Mouse (Mus musculus) layer of hippocampus, postnatal 10 days (tissue): Measurements from ENCODE around the gene Setd3. TPM values are rescaled to one million over a fixed set of nuclear protein-coding genes. Genes with fewer than 3 reads are reported as not detected.

ENCODE experiments used
- DNase-seq, 2 experiments: peaks; one replicate each; pipeline ENCODE4 v3.0.0; 2021; ENCODE audit warnings: low spot score in 2 of 2
- total RNA-seq, 2 experiments: library from RNA; stranded (reverse); gene quantifications; 2 replicates each; pipeline ENCODE4 v1.2.3; 2021

Setd3 gene
- total RNA-seq, 2 experiments from 2014 or later: 113 to 119 TPM

- no peak for DNase-seq
These were observed 25.9 kb upstream of the Setd3 start for GRCm38 (mm10) chr12:108204978-108205377.

GRCm38 (mm10) chr12:108203895-108204294, 24.8 kb upstream of the Setd3 start:
- no peak for DNase-seq

GRCm38 (mm10) chr12:108200094-108200493, 21.0 kb upstream of the Setd3 start:
- no peak for DNase-seq

GRCm38 (mm10) chr12:108198447-108198846, 19.3 kb upstream of the Setd3 start:
- DNase-seq: no peak

GRCm38 (mm10) chr12:108195761-108196160, 16.6 kb upstream of the Setd3 start:
- DNase-seq: no peak

- DNase-seq: no peak
These were observed 14.8 kb upstream of the Setd3 start for GRCm38 (mm10) chr12:108193878-108194277.

- peak in 1 of 2 experiments; percentile 35 for DNase-seq
These were observed 8.5 kb upstream of the Setd3 start for GRCm38 (mm10) chr12:108187541-108188091.

- no peak for DNase-seq
These were observed 2.6 kb upstream of the Setd3 start for GRCm38 (mm10) chr12:108181716-108182115.

- peak; percentile 97 to 98 for DNase-seq
These were observed 480 bp upstream of the Setd3 start, which contains the start of gene Ccnk for GRCm38 (mm10) chr12:108179321-108180266. Gene Ccnk, plus strand, starts transcription at chr12:108179579.

- peak; percentile 61 to 71 for DNase-seq
These were observed 526 bp downstream of the Setd3 start for GRCm38 (mm10) chr12:108178331-108179245.

- DNase-seq: no peak
These were observed 2.7 kb downstream of the Setd3 start for GRCm38 (mm10) chr12:108176366-108176765.

GRCm38 (mm10) chr12:108174606-108175505, 4.3 kb downstream of the Setd3 start:
- no peak for DNase-seq

- DNase-seq: no peak
These were observed 6.5 kb downstream of the Setd3 start for GRCm38 (mm10) chr12:108172639-108173038.

- no peak for DNase-seq
These were observed 7.8 kb downstream of the Setd3 start for GRCm38 (mm10) chr12:108171336-108171735.

GRCm38 (mm10) chr12:108170467-108170866, 8.6 kb downstream of the Setd3 start:
- DNase-seq: no peak

GRCm38 (mm10) chr12:108168909-108169308, 10.2 kb downstream of the Setd3 start:
- DNase-seq: no peak

GRCm38 (mm10) chr12:108163706-108164105, 15.4 kb downstream of the Setd3 start:
- DNase-seq: no peak

- DNase-seq: peak; percentile 50 to 58
These were observed 17.1 kb downstream of the Setd3 start for GRCm38 (mm10) chr12:108162036-108162435.

- DNase-seq: no peak
These were observed 19.3 kb downstream of the Setd3 start for GRCm38 (mm10) chr12:108159863-108160262.

- DNase-seq: no peak
These were observed 26.4 kb downstream of the Setd3 start for GRCm38 (mm10) chr12:108152743-108153142.
